Mouse (Mus musculus) stomach, postnatal 0 days (tissue): ENCODE measurements around the gene Ubxn6. TPM values are rescaled to one million over a fixed set of nuclear protein-coding genes. Genes with fewer than 3 reads are reported as not detected.
A peak's percentile ranks its signal among the peaks of the same experiment; 100 is the strongest.

Experiments used
- ATAC-seq: fragments of 200-750 bp; cut with Nextera tagmentation; 2 replicates; pipeline ENCODE4 v1.8.0; 2017; ENCODE audit not compliant: low FRiP score, low TSS enrichment
- DNase-seq: peaks from one replicate; pipeline ENCODE4 v3.0.0-alpha.2; 2016; ENCODE audit warnings: low spot score
- H3K27ac ChIP-seq: fragments of 300-500 bp; sonication (generic); replicated peaks from 2 replicates; pipeline ENCODE4 v1.5.1; 2014; ENCODE audit warnings: mild to moderate bottlenecking, control low read depth
- H3K27me3 ChIP-seq: fragments of 300-500 bp; sonication (generic); 2 replicates; pipeline ENCODE4 v1.6.1; 2014; ENCODE audit warnings: low read length; ENCODE audit not compliant: control insufficient read depth, insufficient read depth
- H3K36me3 ChIP-seq: fragments of 300-500 bp; sonication (generic); 2 replicates; pipeline ENCODE4 v1.6.1; 2014; ENCODE audit warnings: low read length, mixed read lengths; ENCODE audit not compliant: control insufficient read depth, insufficient read depth
- H3K4me1 ChIP-seq: fragments of 300-500 bp; sonication (generic); replicated peaks from 2 replicates; pipeline ENCODE4 v1.6.1; 2014; ENCODE audit warnings: antibody characterized with exemption; ENCODE audit not compliant: control insufficient read depth, insufficient read depth
- H3K4me2 ChIP-seq: fragments of 300-500 bp; sonication (generic); replicated peaks from 2 replicates; pipeline ENCODE4 v1.6.1; 2014; ENCODE audit warnings: low read depth, mild to moderate bottlenecking, control low read depth, moderate library complexity
- H3K4me3 ChIP-seq: fragments of 300-500 bp; sonication (generic); 2 replicates; pipeline ENCODE4 v1.5.1; 2014; ENCODE audit warnings: low read depth, low read length, control low read depth
- H3K9ac ChIP-seq: fragments of 300-500 bp; sonication (generic); 2 replicates; pipeline ENCODE4 v1.6.1; 2014; ENCODE audit warnings: mild to moderate bottlenecking, low read length, control low read depth, mixed read lengths
- H3K9me3 ChIP-seq: fragments of 300-500 bp; sonication (generic); 2 replicates; pipeline ENCODE4 v1.6.1; 2016; ENCODE audit warnings: low read length; ENCODE audit not compliant: control insufficient read depth
- CTCF ChIP-seq: IDR thresholded peaks from 2 replicates; pipeline ENCODE4 v1.5.1; 2016; ENCODE audit warnings: antibody characterized with exemption, low read depth, mild to moderate bottlenecking, moderate library complexity
- EP300 ChIP-seq: optimal IDR thresholded peaks from 2 replicates; pipeline ENCODE3; 2016; ENCODE audit warnings: antibody characterized with exemption
- WGBS: fragments of 180-500 bp; shearing (Covaris S2); extraction: QIAGEN DNeasy Blood & Tissue Kit; methylation state at CpG from one replicate; pipeline ENCODE4 v1.1.7; 2014; 5-methylcytosine and 5-hydroxymethylcytosine counted together
- polyA plus RNA-seq: library from polyadenylated mRNA; unstranded; fragments of >200 nt; fragmentation: Nextera tagmentation; extraction: Ambion mirVana; gene quantifications from 2 replicates; pipeline ENCODE4 v1.2.1, GENCODE M21; 2015

The Ubxn6 gene
- polyA plus RNA-seq, 1 experiment from 2014 or later = 43.0 TPM

GRCm38 (mm10) chr17:56023386-56023785, 51.4 kb downstream of the Ubxn6 start:
- no peak overlapping the region for H3K9ac ChIP-seq
- peak overlapping the region; percentile 76; the same call in 1 of the 2 replicates for H3K27ac ChIP-seq
- DNase-seq (no peak), ATAC-seq (no peak)
- H3K4me2 ChIP-seq = no peak overlapping the region
- H3K4me1 ChIP-seq = no peaks in the 10 kb centered on the region
- TF ChIP-seq EP300 (no peak), CTCF (no peak)
- H3K27me3 ChIP-seq = no peaks in the 10 kb centered on the region
- 64% methylated on average over 5 of the region's 5 CpGs for WGBS
- H3K4me3 ChIP-seq = no peak overlapping the region
- peaks cover 9% of the 10 kb centered on the region for H3K36me3 ChIP-seq
- no peaks in the 10 kb centered on the region for H3K9me3 ChIP-seq

- H3K4me1 ChIP-seq = no peaks in the 10 kb centered on the region
- peaks cover 10% of the 10 kb centered on the region for H3K36me3 ChIP-seq
- 88% methylated on average over 4 of the region's 4 CpGs for WGBS
- ATAC-seq (no peak), DNase-seq (no peak)
- peak overlapping the region; percentile 76; the same call in 1 of the 2 replicates for H3K27ac ChIP-seq
- no peak overlapping the region for H3K4me3 ChIP-seq
- H3K9ac ChIP-seq = no peak overlapping the region
- no peak for TF ChIP-seq CTCF
- H3K27me3 ChIP-seq = no peaks in the 10 kb centered on the region
- H3K9me3 ChIP-seq = no peaks in the 10 kb centered on the region
- H3K4me2 ChIP-seq = no peak overlapping the region
Measured at GRCm38 (mm10) chr17:56022989-56023290, 51.9 kb downstream of the Ubxn6 start.

GRCm38 (mm10) chr17:56022131-56022988, 52.5 kb downstream of the Ubxn6 start:
- no peaks in the 10 kb centered on the region for H3K4me1 ChIP-seq
- peak overlapping the region; percentile 76; the same call in 1 of the 2 replicates for H3K27ac ChIP-seq
- WGBS = 80% methylated on average over 2 of the region's 2 CpGs
- TF ChIP-seq CTCF (no peak), EP300 (no peak)
- DNase-seq = no peak
- no peak for ATAC-seq
- H3K36me3 ChIP-seq = peaks cover 15% of the 10 kb centered on the region
- H3K27me3 ChIP-seq = no peaks in the 10 kb centered on the region
- no peaks in the 10 kb centered on the region for H3K9me3 ChIP-seq
- no peak overlapping the region for H3K9ac ChIP-seq
- no peak overlapping the region for H3K4me2 ChIP-seq
- no peak overlapping the region for H3K4me3 ChIP-seq

GRCm38 (mm10) chr17:56021161-56021910, 53.5 kb downstream of the Ubxn6 start:
- no peaks in the 10 kb centered on the region for H3K27me3 ChIP-seq
- ATAC-seq = no peak

GRCm38 (mm10) chr17:56020400-56021084, 54.3 kb downstream of the Ubxn6 start:
- Histone ChIP-seq H3K9ac (no peak overlapping the region), H3K27me3 (no peaks in the 10 kb centered on the region), H3K4me1 (no peaks in the 10 kb centered on the region), H3K9me3 (no peaks in the 10 kb centered on the region), H3K4me2 (no peak overlapping the region), H3K36me3 (peaks cover 29% of the 10 kb centered on the region), H3K27ac (no peak overlapping the region), H3K4me3 (no peak overlapping the region)
- 96% methylated on average over 6 of the region's 6 CpGs for WGBS
- DNase-seq = no peak
- no peak for TF ChIP-seq EP300
- TF ChIP-seq CTCF = no peak
- no peak for ATAC-seq

More at GRCm38 (mm10) chr17:56021161-56021910, 53.5 kb downstream of the Ubxn6 start:
- Histone ChIP-seq H3K4me3 (no peak overlapping the region), H3K27ac (no peak overlapping the region), H3K9me3 (no peaks in the 10 kb centered on the region), H3K4me1 (no peaks in the 10 kb centered on the region), H3K9ac (no peak overlapping the region), H3K4me2 (no peak overlapping the region), H3K36me3 (peaks cover 22% of the 10 kb centered on the region)
- no peak for DNase-seq
- 73% methylated on average over 3 of the region's 4 CpGs for WGBS
- TF ChIP-seq CTCF (no peak), EP300 (no peak)
